Mouse (Mus musculus): ENCODE results near the gene Robo3.

GRCm38 (mm10) chr9:37452401-37452800 is 19.4 kb upstream of the Robo3 start:
- no peak for TF ChIP-seq CTCF (IDR thresholded peaks at IDR 0.05; ENCODE audit: low read depth)
- TF ChIP-seq EP300 (optimal IDR thresholded peaks at IDR 0.05): no peak

Data from stomach, postnatal 0 days (tissue).